Mouse (Mus musculus): ENCODE data around the gene Prrg2.

GRCm38 (mm10) chr7:45017242-45018061 is 45.0 kb downstream of the Prrg2 start, which contains the start of gene Rras:
- TF ChIP-seq EP300 (IDR thresholded peaks at IDR 0.05; ENCODE audit: low read depth) (peak; percentile 70), CTCF (IDR thresholded peaks at IDR 0.05; ENCODE audit: low read depth) (peak; percentile 37)

All from liver, postnatal 0 days (tissue).